Mouse (Mus musculus) lung, adult 2 months (tissue): ENCODE results near the gene Rora.

Experiments
- CTCF ChIP-seq: fragments of 200-500 bp; IDR thresholded peaks from 2 replicates; pipeline ENCODE4 v1.5.1; 2011; ENCODE audit warnings: mild to moderate bottlenecking, low read length, control low read depth; ENCODE audit not compliant: insufficient read depth
- POLR2A ChIP-seq: fragments of 200-500 bp; IDR thresholded peaks from 2 replicates; pipeline ENCODE4 v1.6.1; 2011; ENCODE audit warnings: low read depth, mild to moderate bottlenecking, control low read depth, low read length, borderline replicate concordance; ENCODE audit errors: extremely low read depth

DNA sequence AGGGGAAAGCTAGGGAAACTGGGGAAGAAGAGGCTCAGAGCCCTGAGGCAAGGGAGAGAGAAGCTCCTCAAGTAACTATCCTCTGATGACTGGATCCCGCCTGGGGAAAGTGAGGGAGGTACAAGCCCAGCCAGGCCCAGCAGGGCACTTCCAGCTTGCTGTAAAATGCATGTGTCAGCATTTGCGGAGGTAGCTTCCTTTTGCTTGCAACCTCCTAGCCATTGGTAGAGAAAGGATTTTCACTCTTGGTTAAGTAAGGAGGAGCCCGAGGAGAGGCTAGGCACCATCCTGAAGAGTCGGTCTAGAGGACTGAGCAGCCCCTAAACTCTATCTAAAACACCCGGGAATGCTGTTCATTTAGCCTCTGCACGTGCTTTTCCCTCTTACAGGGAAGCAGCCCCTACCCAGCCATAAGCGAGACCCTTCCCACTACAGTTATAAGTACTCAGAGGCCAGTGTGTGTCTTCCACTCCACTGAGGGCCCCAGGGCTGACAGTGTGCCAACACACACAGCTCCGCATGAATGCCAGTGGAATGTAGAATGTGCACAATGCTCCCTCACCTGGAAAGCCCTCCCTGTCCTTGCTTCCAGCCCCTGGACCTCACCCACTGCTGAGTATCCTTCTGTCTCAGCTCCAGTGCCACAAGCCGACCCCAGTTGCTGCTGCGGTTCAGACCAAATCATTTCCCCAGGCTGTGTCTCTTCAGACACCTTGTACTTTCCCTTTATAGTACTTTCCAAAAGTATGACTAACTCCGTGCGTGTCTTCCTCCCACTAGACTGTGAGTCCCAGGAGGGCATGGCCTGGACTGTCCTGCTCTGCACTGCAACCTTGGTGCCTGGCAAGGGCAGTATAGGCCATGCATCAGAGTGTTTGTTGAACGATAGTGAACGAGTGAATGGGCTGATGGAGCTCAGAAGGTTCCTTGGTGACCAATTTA is 431.4 kb downstream of the Rora start:
- TF ChIP-seq POLR2A (no peak), CTCF (no peak)
